Mouse (Mus musculus) embryonic facial prominence, embryonic 11.5 days (tissue): ENCODE data around the gene Hdac10. TPM values are rescaled to one million over a fixed set of nuclear protein-coding genes. Genes with fewer than 3 reads are reported as not detected.

Experiments used
- ATAC-seq: fragments of 200-750 bp; cut with Nextera tagmentation; replicated peaks from 2 replicates; pipeline ENCODE4 v1.8.0; 2017; ENCODE audit warnings: low read depth; ENCODE audit not compliant: insufficient number of reproducible peaks, low FRiP score, low TSS enrichment
- DNase-seq: peaks from one replicate; pipeline ENCODE4 v3.0.0-alpha.2; 2015; ENCODE audit warnings: low spot score
- H3K27ac ChIP-seq: fragments of 300-500 bp; sonication (generic); replicated peaks from 2 replicates; pipeline ENCODE4 v1.5.1; 2014; ENCODE audit warnings: mild to moderate bottlenecking, low read depth, low read length, control low read depth
- H3K27me3 ChIP-seq: fragments of 300-500 bp; sonication (generic); 2 replicates; pipeline ENCODE4 v1.6.1; 2014; ENCODE audit warnings: mild to moderate bottlenecking, low read length, moderate library complexity, mixed read lengths; ENCODE audit not compliant: control insufficient read depth, insufficient read depth
- H3K36me3 ChIP-seq: fragments of 300-500 bp; sonication (generic); replicated peaks from 2 replicates; pipeline ENCODE4 v1.6.1; 2014; ENCODE audit warnings: low read depth, mild to moderate bottlenecking, low read length, moderate library complexity, mixed read lengths; ENCODE audit not compliant: control insufficient read depth, insufficient read depth
- H3K4me1 ChIP-seq: fragments of 300-500 bp; sonication (generic); 2 replicates; pipeline ENCODE4 v1.6.1; 2014; ENCODE audit warnings: low read length, mixed read lengths; ENCODE audit not compliant: control insufficient read depth, insufficient read depth
- H3K4me2 ChIP-seq: fragments of 300-500 bp; sonication (generic); 2 replicates; pipeline ENCODE4 v1.6.1; 2014; ENCODE audit warnings: low read depth, mild to moderate bottlenecking, control low read depth, low read length, moderate library complexity
- H3K4me3 ChIP-seq: fragments of 300-500 bp; sonication (generic); 2 replicates; pipeline ENCODE4 v1.5.1; 2014; ENCODE audit warnings: low read depth, low read length, control low read depth
- H3K9ac ChIP-seq: fragments of 300-500 bp; sonication (generic); replicated peaks from 2 replicates; pipeline ENCODE4 v1.6.1; 2014; ENCODE audit warnings: mild to moderate bottlenecking, control low read depth, low read length
- H3K9me3 ChIP-seq: fragments of 300-500 bp; sonication (generic); replicated peaks from 2 replicates; pipeline ENCODE4 v1.6.1; 2016; ENCODE audit warnings: mild to moderate bottlenecking, low read length, inconsistent platforms, mixed read lengths; ENCODE audit not compliant: control insufficient read depth
- WGBS: fragments of 180-500 bp; shearing (Covaris S2); extraction: QIAGEN DNeasy Blood & Tissue Kit; methylation state at CpG from one replicate; pipeline ENCODE4 v1.1.7; 2014; 5-methylcytosine and 5-hydroxymethylcytosine counted together
- microRNA-seq: library from miRNA; unstranded; fragments of <30 nt; microRNA quantifications from one replicate; pipeline ENCODE4, GENCODE M21; 2016; ENCODE audit warnings: borderline number of aligned reads
- polyA plus RNA-seq: library from polyadenylated mRNA; unstranded; fragments of >200 nt; fragmentation: Nextera tagmentation; extraction: Ambion mirVana; gene quantifications from 2 replicates; pipeline ENCODE4 v1.2.1, GENCODE M21; 2014

Hdac10 gene
- polyA plus RNA-seq, 1 experiment from 2014 or later: 10.3 TPM

DNA sequence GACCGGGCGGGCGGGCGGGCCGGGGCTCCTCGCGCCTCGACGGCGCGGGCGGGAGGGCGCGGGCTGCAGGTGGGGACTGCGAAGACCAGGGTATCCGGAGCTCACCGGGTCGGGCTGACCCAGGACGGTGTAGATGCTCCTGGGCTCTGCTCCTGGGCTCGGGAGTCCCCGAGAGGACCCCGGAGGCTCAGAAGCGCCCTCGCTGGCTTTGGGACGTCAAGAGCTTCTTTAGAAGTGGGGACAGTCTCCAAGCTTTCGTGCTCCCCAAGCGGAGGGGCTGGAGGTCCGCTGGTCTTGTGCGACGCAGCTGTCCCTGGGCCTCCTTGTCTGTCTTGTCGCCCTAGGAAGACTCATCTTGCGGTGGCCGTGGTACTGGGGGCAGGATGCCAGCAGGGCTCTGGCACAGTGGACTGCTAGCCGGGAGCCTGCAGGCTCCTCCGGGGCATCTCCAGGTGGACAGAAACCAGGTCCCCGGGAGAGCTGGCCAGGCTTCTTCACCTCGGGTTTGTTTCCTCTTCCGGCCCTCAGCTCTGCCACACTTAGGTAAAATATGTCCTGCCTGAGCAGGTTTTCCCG is 52.3 kb downstream of the Hdac10 start:
- DNase-seq (peak; percentile 40), ATAC-seq (peak; percentile 53; the same call in 1 of the 2 replicates)
- H3K9ac ChIP-seq: peak overlapping the region; percentile 86
- no peaks in the 10 kb centered on the region for H3K36me3 ChIP-seq
- peak overlapping the region; percentile 86 for H3K4me3 ChIP-seq
- no peaks in the 10 kb centered on the region for H3K27me3 ChIP-seq
- H3K27ac ChIP-seq: peak overlapping the region; percentile 56
- H3K4me2 ChIP-seq: peak overlapping the region; percentile 89
- WGBS: 0% methylated on average over 34 of the region's 39 CpGs
- no peaks in the 10 kb centered on the region for H3K9me3 ChIP-seq
- H3K4me1 ChIP-seq: peaks cover 7% of the 10 kb centered on the region

GRCm38 (mm10) chr15:89075478-89076147 is 52.9 kb downstream of the Hdac10 start:
- Histone ChIP-seq H3K36me3 (no peaks in the 10 kb centered on the region), H3K9ac (peak overlapping the region; percentile 86), H3K4me1 (peaks cover 7% of the 10 kb centered on the region), H3K27ac (peak overlapping the region; percentile 56), H3K4me2 (peak overlapping the region; percentile 89), H3K9me3 (no peaks in the 10 kb centered on the region), H3K27me3 (no peaks in the 10 kb centered on the region), H3K4me3 (peak overlapping the region; percentile 86)
- ATAC-seq (peak; percentile 86), DNase-seq (peak; percentile 95)
- under 1% methylated on average over 48 of the region's 59 CpGs for WGBS

GRCm38 (mm10) chr15:89074613-89075477 is 53.7 kb downstream of the Hdac10 start, which contains the start of gene Trabd:
Gene Trabd (plus strand): TSS chr15:89075124.
- WGBS: 19% methylated on average over 11 of the region's 11 CpGs
- Histone ChIP-seq H3K27ac (peak within 1 kb of the TSS; percentile 56), H3K36me3 (no peaks in the 10 kb centered on the region), H3K4me3 (peak within 1 kb of the TSS; percentile 86), H3K9me3 (no peaks in the 10 kb centered on the region), H3K9ac (peak within 1 kb of the TSS; percentile 86), H3K27me3 (no peaks in the 10 kb centered on the region; the same call in 1 of the 2 replicates), H3K4me1 (peaks cover 7% of the 10 kb centered on the region), H3K4me2 (peak within 1 kb of the TSS; percentile 89)
- no peak for DNase-seq
- no peak; the same call in none of the 2 replicates for ATAC-seq

DNA sequence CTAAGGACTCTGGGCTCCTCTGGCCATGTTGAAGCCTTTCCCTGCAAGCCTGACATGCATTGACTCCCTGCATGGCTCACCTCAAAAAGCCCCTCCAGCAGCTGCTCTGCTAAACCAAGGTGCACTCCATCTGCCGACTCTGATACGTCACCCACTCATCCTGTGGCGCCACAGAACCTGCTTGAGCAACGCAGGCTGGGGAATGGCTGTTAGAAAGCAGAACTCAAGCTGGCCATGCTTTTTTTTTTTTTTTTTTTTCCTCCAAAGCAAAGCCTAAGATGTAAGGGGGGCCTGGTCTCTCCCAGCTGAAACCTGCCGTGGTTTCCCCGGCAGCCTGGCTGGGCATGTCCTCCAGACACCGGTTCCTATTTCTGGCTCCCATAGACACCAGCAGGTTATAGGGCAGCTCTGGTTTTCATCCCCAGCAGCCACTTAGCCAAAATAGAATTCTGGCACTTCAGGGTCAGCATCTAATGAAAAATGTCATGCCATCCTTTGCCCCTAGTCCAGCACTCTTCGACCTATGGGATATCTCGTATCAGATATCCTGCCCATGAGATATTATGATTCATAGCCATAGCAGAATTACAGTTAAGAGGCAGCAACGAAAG is 54.4 kb downstream of the Hdac10 start:
- peaks cover 7% of the 10 kb centered on the region for H3K4me1 ChIP-seq
- H3K27me3 ChIP-seq: no peaks in the 10 kb centered on the region; the same call in 1 of the 2 replicates
- H3K9ac ChIP-seq: no peak overlapping the region
- H3K4me2 ChIP-seq: no peak overlapping the region
- no peak for DNase-seq
- no peak for ATAC-seq
- H3K4me3 ChIP-seq: no peak overlapping the region
- H3K9me3 ChIP-seq: no peaks in the 10 kb centered on the region
- H3K27ac ChIP-seq: no peak overlapping the region
- no peaks in the 10 kb centered on the region for H3K36me3 ChIP-seq
- 78% methylated on average over 10 of the region's 10 CpGs for WGBS

Small RNA genes lying within 50 kb of the gene (microRNA-seq; reads per million reads assigned to microRNA genes)
- not detected for gene Mir7118

Other genes with a start within 250 kb of the Hdac10 start
- gene Ttll8, start 174.3 kb downstream of the Hdac10 start, polyA plus RNA-seq: not detected in 2 replicates
- 0.82 and 1.1 TPM in 2 replicates for gene Mlc1, start 149.7 kb downstream of the Hdac10 start, polyA plus RNA-seq
- 0.39 TPM in 1 of 2 replicates, not detected in the other for gene Mov10l1, start 145.8 kb downstream of the Hdac10 start, polyA plus RNA-seq
- gene Panx2, start 69.0 kb downstream of the Hdac10 start, polyA plus RNA-seq: 0.24 and 0.28 TPM in 2 replicates
- 38.0 and 43.6 TPM in 2 replicates for gene Trabd, start 53.6 kb downstream of the Hdac10 start, polyA plus RNA-seq
- gene Selenoo, start 39.6 kb downstream of the Hdac10 start, polyA plus RNA-seq: 17.2 and 17.7 TPM in 2 replicates
- 15.6 and 17.0 TPM in 2 replicates for gene Tubgcp6, start 5.6 kb downstream of the Hdac10 start, polyA plus RNA-seq
- gene Mapk12, start 12.0 kb upstream of the Hdac10 start, polyA plus RNA-seq: 10.1 and 11.9 TPM in 2 replicates
- 12.7 and 13.5 TPM in 2 replicates for gene Mapk11, start 20.9 kb upstream of the Hdac10 start, polyA plus RNA-seq
- 113 and 122 TPM in 2 replicates for gene Plxnb2, start 52.1 kb upstream of the Hdac10 start, polyA plus RNA-seq
- gene Dennd6b, start 67.8 kb upstream of the Hdac10 start, polyA plus RNA-seq: 14.9 and 18.6 TPM in 2 replicates
- 22.8 and 25.1 TPM in 2 replicates for gene Ppp6r2, start 82.9 kb upstream of the Hdac10 start, polyA plus RNA-seq
- gene Sbf1, start 186.6 kb upstream of the Hdac10 start, polyA plus RNA-seq: 39.0 and 49.7 TPM in 2 replicates
- 0.26 TPM in 1 of 2 replicates, not detected in the other for gene Adm2, start 194.0 kb upstream of the Hdac10 start, polyA plus RNA-seq
- not detected in 2 replicates for gene Miox, start 205.7 kb upstream of the Hdac10 start, polyA plus RNA-seq
- gene Lmf2, start 227.0 kb upstream of the Hdac10 start, polyA plus RNA-seq: 21.6 and 33.5 TPM in 2 replicates
- 158 and 171 TPM in 2 replicates for gene Ncaph2, start 227.0 kb upstream of the Hdac10 start, polyA plus RNA-seq
- gene Sco2, start 245.1 kb upstream of the Hdac10 start, polyA plus RNA-seq: 4.8 and 5.2 TPM in 2 replicates
- 1.4 and 2.1 TPM in 2 replicates for gene Tymp, start 248.3 kb upstream of the Hdac10 start, polyA plus RNA-seq